Mouse (Mus musculus) thymus, postnatal 0 days (tissue): ENCODE data around the gene Gm11487. TPM values are rescaled to one million over a fixed set of nuclear protein-coding genes. Genes with fewer than 3 reads are reported as not detected.
"Not testable (repeated sequence)": the region's sequence is repeated elsewhere in the genome, so short reads cannot be mapped to it uniquely, and the experiment has no call there.

ENCODE experiments used
- DNase-seq: peaks from one replicate; pipeline ENCODE4 v3.0.0-alpha.2; 2015; ENCODE audit warnings: low spot score
- polyA plus RNA-seq: library from polyadenylated mRNA; unstranded; fragments of >200 nt; fragmentation: Nextera tagmentation; extraction: Ambion mirVana; gene quantifications from 2 replicates; pipeline ENCODE4 v1.2.1, GENCODE M21; 2015

Gm11487 gene
- polyA plus RNA-seq = not detected in 2 replicates

DNA sequence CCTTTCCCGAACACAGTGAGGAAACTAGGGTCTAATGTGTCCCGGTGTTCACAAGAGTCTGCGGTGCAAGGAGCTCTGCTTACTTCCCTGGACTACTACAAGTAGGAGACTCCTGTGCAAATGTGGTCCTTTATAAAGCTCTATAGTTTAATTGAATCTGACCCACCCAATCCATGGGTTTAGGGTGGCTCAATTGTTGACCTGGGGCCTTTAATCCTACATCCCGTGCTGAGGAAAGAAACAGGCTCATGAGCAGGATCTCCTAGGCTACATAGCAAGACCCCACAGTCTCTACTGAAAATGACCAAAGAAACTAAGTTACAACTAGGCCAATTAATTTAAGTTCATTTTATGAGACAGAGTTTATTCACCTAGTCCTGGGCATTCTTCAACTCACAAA is at the start of gene Gm11487:
Gene Gm11487, minus strand, starts transcription at position 101 of the 400 bp plus-strand sequence.
- not testable (repeated sequence) for DNase-seq

DNA sequence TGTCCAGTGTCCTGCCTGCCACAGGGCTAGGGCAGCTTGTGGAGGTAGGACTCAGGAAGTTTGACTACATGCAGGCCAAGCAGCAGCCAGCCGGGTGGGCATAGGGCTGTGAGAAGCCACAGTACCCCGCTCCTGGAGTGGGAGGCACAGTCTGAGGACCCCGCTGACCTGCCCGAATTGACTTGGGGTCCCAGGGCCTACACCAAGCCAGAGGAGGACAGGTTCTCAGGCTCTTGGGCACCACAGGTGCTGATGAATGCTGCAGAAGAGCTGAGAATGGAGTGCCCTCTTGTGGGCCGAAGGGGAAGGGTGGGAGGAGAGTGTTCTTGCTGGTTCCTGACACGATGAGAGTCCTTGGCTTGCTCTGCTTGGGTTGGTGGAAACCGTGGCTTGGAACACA is 39.8 kb upstream of the Gm11487 start:
- DNase-seq = no peak

DNA sequence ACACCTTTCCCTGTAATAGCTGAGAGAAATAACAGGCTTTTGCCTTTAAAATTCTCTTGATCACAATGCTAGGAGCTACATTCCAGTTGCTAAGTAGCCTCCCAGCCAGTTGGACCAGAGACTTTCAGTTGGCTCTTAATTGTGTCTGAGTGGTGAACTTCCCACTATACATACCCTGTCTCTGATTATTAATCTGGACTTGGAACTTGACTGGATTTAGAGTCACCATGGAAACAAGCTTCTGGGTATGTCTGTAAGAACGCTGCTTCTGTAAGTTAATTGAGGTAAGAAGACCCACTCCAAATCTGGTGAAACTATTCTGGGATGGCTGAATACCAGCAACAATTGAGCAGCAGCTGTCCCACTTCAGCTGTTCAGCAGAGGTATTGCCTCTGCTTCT is 37.7 kb upstream of the Gm11487 start:
- DNase-seq = no peak

DNA sequence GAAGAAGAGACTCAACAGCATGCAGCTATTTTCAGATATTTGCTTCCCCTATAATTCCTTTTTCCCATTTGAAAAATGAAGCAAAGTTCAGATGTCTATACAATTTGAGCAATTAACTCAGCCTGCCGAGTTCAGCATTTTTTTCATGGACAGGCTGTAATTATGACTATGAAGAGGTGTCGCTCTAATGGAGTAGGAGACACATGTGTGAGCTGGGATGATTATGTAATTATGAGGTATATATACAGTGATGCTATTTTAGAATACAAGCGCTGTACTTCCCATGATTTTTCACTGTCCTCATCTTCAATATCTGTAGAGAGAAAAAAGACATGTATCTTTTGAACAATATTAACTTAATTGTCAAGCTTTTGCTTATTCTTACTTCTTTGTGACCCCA is 21.0 kb upstream of the Gm11487 start:
- no peak for DNase-seq

DNA sequence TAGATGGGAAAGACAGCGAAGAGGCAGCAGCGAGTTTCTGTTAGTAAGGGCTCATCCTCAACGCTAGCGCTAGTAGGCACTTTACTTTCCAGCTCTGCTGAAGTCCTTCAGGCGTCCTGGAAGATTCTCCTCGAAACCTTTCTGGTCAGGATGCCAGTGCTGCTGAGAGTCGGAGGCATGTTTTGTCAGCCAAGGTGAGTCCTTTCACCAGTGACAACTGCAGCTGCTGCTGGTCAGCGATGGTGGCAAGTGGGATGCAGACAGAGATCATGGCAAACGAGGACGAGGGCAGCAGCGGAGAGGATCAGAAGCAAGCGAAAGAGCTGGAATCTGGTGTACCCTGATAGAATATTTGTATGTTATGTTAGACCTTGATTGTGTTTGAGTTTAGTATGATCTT is 18.2 kb upstream of the Gm11487 start:
- DNase-seq = no peak

DNA sequence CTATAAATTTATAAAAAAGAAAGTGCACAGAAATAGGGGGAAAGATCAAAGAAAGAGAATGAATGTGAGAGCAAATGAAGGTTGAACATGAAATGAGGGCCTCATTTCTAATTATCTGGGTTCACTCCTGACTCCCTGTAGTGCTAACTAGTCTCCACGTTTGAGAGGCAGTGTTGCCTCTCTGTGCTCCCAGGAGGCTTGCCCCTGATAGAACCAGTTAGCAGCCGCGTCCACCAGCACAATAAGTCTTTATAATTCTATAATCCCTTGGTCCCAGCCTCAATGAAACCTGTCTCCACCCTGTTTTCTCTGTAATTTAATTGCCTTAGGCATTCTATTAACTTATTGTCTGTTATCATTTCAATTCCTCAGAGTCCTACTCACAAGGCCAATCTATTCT is 38.3 kb downstream of the Gm11487 start:
- no peak for DNase-seq

Other genes starting within 250 kb of the Gm11487 start
- not detected in 2 replicates for gene Gm11238, start 202.8 kb upstream of the Gm11487 start, polyA plus RNA-seq
- gene Gm11237, start 217.9 kb upstream of the Gm11487 start, polyA plus RNA-seq = not detected in 2 replicates
- not detected in 2 replicates for gene Gm11236, start 233.0 kb upstream of the Gm11487 start, polyA plus RNA-seq